Mouse (Mus musculus) brain, embryonic 18.5 days (tissue): ENCODE data around the gene Ntsr1.

Experiments
- DNase-seq: peaks from one replicate; pipeline ENCODE4 v3.0.0-alpha.2; 2012; ENCODE audit warnings: low read depth, low spot score

Ntsr1 gene

GRCm38 (mm10) chr2:180499741-180500140 lies at the start of gene Ntsr1:
TSS of gene Ntsr1 (plus strand) at chr2:180499976.
- no peak for DNase-seq

- DNase-seq: no peak
Measured at GRCm38 (mm10) chr2:180450529-180450928, 49.2 kb upstream of the Ntsr1 start.

- no peak for DNase-seq
Measured at GRCm38 (mm10) chr2:180455723-180456698, 43.8 kb upstream of the Ntsr1 start, which contains the start of gene Slco4a1. TSS of gene Slco4a1 (plus strand) at chr2:180456245.

GRCm38 (mm10) chr2:180456705-180457104 lies 43.1 kb upstream of the Ntsr1 start:
- DNase-seq: no peak

- DNase-seq: no peak
Measured at GRCm38 (mm10) chr2:180457680-180458079, 42.1 kb upstream of the Ntsr1 start.

- DNase-seq: no peak
Measured at GRCm38 (mm10) chr2:180459437-180459836, 40.3 kb upstream of the Ntsr1 start.

GRCm38 (mm10) chr2:180460801-180461200 lies 39.0 kb upstream of the Ntsr1 start:
- DNase-seq: no peak

GRCm38 (mm10) chr2:180462593-180462992 lies 37.2 kb upstream of the Ntsr1 start:
- no peak for DNase-seq

GRCm38 (mm10) chr2:180466505-180466904 lies 33.3 kb upstream of the Ntsr1 start:
- no peak for DNase-seq

GRCm38 (mm10) chr2:180468871-180469270 lies 30.9 kb upstream of the Ntsr1 start:
- DNase-seq: no peak

GRCm38 (mm10) chr2:180469768-180470167 lies 30.0 kb upstream of the Ntsr1 start:
- no peak for DNase-seq

- no peak for DNase-seq
Measured at GRCm38 (mm10) chr2:180472306-180473079, 27.3 kb upstream of the Ntsr1 start.

GRCm38 (mm10) chr2:180473080-180473440 lies 26.7 kb upstream of the Ntsr1 start:
- peak; percentile 69 for DNase-seq

GRCm38 (mm10) chr2:180474864-180475263 lies 24.9 kb upstream of the Ntsr1 start:
- DNase-seq: no peak

- no peak for DNase-seq
Measured at GRCm38 (mm10) chr2:180482274-180482673, 17.5 kb upstream of the Ntsr1 start.

- no peak for DNase-seq
Measured at GRCm38 (mm10) chr2:180484882-180485281, 14.9 kb upstream of the Ntsr1 start.

- no peak for DNase-seq
Measured at GRCm38 (mm10) chr2:180485306-180485705, 14.5 kb upstream of the Ntsr1 start.

- DNase-seq: no peak
Measured at GRCm38 (mm10) chr2:180488210-180488751, 11.5 kb upstream of the Ntsr1 start.

- DNase-seq: no peak
Measured at GRCm38 (mm10) chr2:180495906-180496305, 3.9 kb upstream of the Ntsr1 start.

GRCm38 (mm10) chr2:180500726-180501125 lies 950 bp downstream of the Ntsr1 start:
- no peak for DNase-seq

GRCm38 (mm10) chr2:180501217-180501967 lies 1.6 kb downstream of the Ntsr1 start:
- no peak for DNase-seq
